1 mouse cellular context compared by ENCODE assay signal in genomic region chr4:86739308-86739993, GRCm38 (mm10).
TF ChIP-seq lines count a peak whose summit lies in the region.

No protein-coding gene starts in this region.

TF ChIP-seq in MEL, 35 proteins besides CTCF, POLR2A, EP300 and RAD21 (continued from another document):
- TF ChIP-seq MXI1 (IDR thresholded peaks at IDR 0.05; ENCODE audit: low read depth, low read length) (peak; percentile 37; the same call in 1 of the 2 replicates), POLR2AphosphoS5 (IDR thresholded peaks at IDR 0.05; ENCODE audit: borderline replicate concordance, low read depth, low read length) (no peak), MEF2A (IDR thresholded peaks at IDR 0.05; ENCODE audit: extremely low read depth, insufficient replicate concordance, low read depth, low read length, poor library complexity, severe bottlenecking) (no peak), USF2 (IDR thresholded peaks at IDR 0.05; ENCODE audit: borderline replicate concordance in 1 of 2, insufficient read depth in 1 of 2, low read depth in 1 of 2, low read length in 2 of 2) (no peak), MAZ (IDR thresholded peaks at IDR 0.05; ENCODE audit: low read depth, low read length) (peak; percentile 48; the same call in 1 of the 2 replicates), ETS1 (IDR thresholded peaks at IDR 0.05; ENCODE audit: low read depth, low read length) (peak; percentile 82), UBTF (IDR thresholded peaks at IDR 0.05; ENCODE audit: borderline replicate concordance, insufficient read depth, low read depth, low read length) (no peak), SMC3 (IDR thresholded peaks at IDR 0.05; ENCODE audit: low read depth, low read length) (no peak), GATA1 (IDR thresholded peaks at IDR 0.05; ENCODE audit: low read depth, low read length) (peak; percentile 82), ZMIZ1 (IDR thresholded peaks at IDR 0.05; ENCODE audit: low read depth, low read length) (peak; percentile 96), MYB (IDR thresholded peaks at IDR 0.05; ENCODE audit: low read depth, low read length) (no peak), E2F4 (IDR thresholded peaks at IDR 0.05; ENCODE audit: borderline replicate concordance, low read depth, low read length) (no peak), USF1 (IDR thresholded peaks at IDR 0.05; ENCODE audit: low read depth, low read length) (peak; percentile 40; the same call in 1 of the 2 replicates), JUND (IDR thresholded peaks at IDR 0.05; ENCODE audit: low read depth, low read length) (no peak), KAT2A (conservative IDR thresholded peaks at IDR 0.05; ENCODE audit: low read depth, low read length) (no peak), ELF1 (IDR thresholded peaks at IDR 0.05; ENCODE audit: low read depth, low read length) (no peak), MAFK (IDR thresholded peaks at IDR 0.05; ENCODE audit: borderline replicate concordance, low read depth, low read length) (no peak), NELFE (IDR thresholded peaks at IDR 0.05; ENCODE audit: low read depth, low read length) (0 out of 2 replicates have a peak, but pooled peaks have one; percentile 22), SIN3A (IDR thresholded peaks at IDR 0.05; ENCODE audit: low read length) (peak; percentile 62; the same call in 1 of the 2 replicates), POLR2AphosphoS2 (IDR thresholded peaks at IDR 0.05; ENCODE audit: low read length) (peak; percentile 31; the same call in 1 of the 2 replicates), TBP (IDR thresholded peaks at IDR 0.05; ENCODE audit: low read depth, low read length) (peak; percentile 76), CHD1 (IDR thresholded peaks at IDR 0.05; ENCODE audit: low read depth, low read length) (no peak), MYC (IDR thresholded peaks at IDR 0.05; ENCODE audit: low read depth, low read length) (peak; percentile 42; the same call in 1 of the 2 replicates), RCOR1 (IDR thresholded peaks at IDR 0.05; ENCODE audit: low read depth, low read length) (peak; percentile 68; the same call in 1 of the 2 replicates), MAX (IDR thresholded peaks at IDR 0.05; ENCODE audit: low read length) (peak; percentile 81), BHLHE40 (IDR thresholded peaks at IDR 0.05; ENCODE audit: borderline replicate concordance, low read depth, low read length) (peak; percentile 93), ZNF384 (IDR thresholded peaks at IDR 0.05; ENCODE audit: low read depth, low read length) (no peak), TAL1 (IDR thresholded peaks at IDR 0.05; ENCODE audit: low read length) (peak; percentile 16; the same call in 1 of the 2 replicates), CHD2 (IDR thresholded peaks at IDR 0.05; ENCODE audit: low read length) (no peak)
TF ChIP-seq in MEL: peak in this region for 17.
